Mouse (Mus musculus): ENCODE data around the gene Ccdc34.

Ccdc34 gene

GRCm38 (mm10) chr2:109996411-109996810 is 21.2 kb upstream of the Ccdc34 start:
- DNase-seq (ENCODE audit: low spot score in 2 of 2) = no peak

- no peak for DNase-seq (ENCODE audit: low spot score in 2 of 2)
Observed at GRCm38 (mm10) chr2:110004668-110005067, 12.9 kb upstream of the Ccdc34 start.

DNA sequence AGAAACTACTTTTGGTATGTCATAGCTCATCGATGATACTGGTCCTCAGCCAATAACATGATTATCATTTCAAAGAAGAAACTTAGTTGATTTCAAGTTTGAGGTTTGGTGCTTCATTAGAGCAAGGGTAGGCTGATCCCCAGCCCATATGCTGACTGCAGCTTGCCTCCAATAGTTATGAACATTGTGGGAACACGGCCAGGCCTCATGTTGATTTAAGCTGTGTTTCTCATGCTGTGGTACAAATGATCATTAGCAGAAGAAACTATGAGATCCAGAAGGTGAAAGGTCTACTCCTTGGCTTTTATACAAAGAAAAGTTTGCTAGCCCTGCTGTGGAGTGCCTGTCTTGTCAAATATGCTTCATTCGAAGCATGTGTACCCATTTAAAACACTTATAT is 12.5 kb upstream of the Ccdc34 start:
- DNase-seq (ENCODE audit: low spot score in 2 of 2) = no peak

GRCm38 (mm10) chr2:110005596-110006239 is 11.9 kb upstream of the Ccdc34 start:
- DNase-seq (ENCODE audit: low spot score in 2 of 2) = no peak

DNA sequence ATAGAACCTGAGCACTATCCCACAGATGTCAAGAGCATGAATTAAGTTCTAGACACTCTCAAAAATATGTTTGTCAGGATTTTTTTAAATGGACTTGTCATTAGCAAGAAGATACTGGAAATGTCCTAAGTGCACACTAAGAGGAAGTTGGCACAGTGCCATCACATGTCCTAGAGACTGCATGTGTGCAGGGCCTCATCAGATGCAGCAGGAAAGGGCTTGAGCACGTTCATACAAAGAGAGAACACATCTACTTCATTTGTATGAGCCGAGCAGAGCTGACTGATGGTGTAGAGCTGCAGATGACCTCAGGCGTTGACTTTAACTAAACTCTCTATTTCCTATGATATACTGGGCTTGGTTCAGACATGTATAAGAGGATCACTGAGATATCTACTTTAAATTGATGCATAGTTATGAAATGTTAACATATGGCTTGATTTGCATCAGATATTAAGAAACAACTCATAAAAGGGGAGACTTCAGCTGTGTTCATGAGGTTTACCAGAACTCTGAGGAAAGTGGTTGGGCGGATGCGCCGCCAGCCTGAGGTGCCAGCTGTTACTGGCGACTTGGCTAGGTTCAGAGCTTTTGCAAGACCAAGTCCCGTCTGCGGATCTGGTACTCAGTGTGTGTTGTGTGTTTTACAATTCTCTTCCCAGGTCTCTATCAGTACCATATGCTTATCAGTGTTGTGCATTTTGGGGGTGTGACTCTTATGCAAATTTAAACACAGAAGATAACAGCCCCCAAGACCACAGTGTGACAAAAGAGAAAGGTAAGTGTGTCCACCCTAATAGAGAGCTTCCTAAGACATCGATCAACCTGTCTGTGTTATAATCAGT is 10.0 kb upstream of the Ccdc34 start:
- no peak for DNase-seq (ENCODE audit: low spot score in 2 of 2)

DNA sequence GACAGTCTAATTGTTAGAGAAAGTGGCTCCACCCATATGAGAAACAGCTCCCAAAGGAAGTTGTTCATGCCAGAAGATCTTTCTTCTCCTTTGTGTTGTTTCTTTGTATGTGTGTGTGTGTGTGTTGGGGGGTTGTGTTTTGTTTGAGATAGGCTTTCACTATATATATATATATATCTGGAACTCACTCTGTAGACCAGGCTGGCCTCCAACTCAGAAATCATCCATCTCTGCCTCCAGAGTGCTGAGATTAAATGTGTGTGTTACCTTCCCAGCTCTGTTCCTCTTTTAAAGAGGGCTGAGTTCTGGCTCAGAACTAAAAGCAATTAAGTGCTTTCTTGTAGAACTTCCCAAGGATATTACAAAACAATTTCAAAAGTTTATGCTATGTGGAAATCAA is 8.2 kb upstream of the Ccdc34 start:
- DNase-seq (ENCODE audit: low spot score in 2 of 2) = no peak

DNA sequence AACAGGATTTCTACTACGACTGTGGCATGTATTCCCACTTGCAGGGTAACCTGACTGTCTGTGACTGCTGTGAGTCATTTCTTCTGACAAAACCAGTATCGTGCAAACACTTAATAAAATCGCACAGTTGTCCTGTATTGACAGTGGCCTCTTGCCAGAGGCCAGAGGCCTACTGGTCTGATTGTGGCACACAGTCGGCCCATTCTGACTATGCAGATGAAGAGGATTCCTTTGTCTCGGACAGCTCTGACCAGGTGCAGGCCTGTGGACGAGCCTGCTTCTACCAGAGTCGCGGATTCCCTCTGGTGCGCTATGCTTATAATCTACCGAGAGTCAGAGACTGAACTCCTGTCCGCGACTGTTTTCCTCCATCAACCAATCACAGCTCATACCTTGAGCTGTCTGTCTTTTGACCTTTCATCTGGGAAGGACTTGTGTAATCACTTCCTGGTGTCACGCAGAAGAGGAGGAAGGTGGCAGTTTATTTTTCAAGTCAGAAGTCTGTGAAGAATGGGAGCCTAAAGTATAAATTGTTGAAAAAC is 5.4 kb upstream of the Ccdc34 start:
- no peak for DNase-seq (ENCODE audit: low spot score in 2 of 2)

DNA sequence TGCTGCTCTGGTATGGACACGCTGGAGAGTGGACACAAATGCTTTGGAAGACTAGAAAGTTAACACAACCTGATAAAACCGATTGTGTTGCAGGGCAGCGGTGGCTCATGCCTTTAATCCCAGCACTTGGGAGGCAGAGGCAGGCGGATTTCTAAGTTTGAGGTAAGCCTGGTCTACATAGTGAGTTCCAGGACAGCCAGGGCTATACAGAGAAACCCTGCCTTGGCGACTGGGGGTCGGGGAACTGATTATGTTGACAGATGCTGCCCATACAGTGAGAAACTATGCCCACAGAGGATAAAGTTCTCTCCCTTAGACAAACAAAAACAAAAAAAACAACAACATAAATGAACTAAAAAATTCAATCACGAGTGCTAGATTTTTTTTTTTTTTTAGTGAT is 530 bp upstream of the Ccdc34 start:
- no peak for DNase-seq (ENCODE audit: low spot score in 2 of 2)

DNA sequence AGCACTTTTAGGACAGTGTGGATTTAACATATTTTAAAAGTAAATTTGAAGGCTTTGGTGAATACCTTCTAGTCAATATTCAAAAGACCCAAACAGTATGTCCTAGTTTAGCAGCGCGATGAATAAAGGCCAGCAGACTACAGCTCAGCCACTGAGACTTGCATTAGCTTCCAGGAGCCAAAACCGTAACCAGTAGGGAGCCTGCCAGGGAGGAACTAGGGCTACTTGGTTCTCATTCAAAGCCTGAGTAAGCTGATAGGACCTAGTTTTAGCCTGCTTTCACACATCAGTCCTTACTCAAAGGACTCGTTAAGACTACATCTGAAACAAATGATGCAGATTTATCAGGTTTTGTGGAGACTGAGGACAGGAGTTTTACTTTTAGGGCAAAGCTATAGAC is 2.0 kb downstream of the Ccdc34 start:
- no peak for DNase-seq (ENCODE audit: low spot score in 2 of 2)

GRCm38 (mm10) chr2:110020430-110020829 is 2.8 kb downstream of the Ccdc34 start:
- DNase-seq (ENCODE audit: low spot score in 2 of 2) = no peak

- no peak for DNase-seq (ENCODE audit: low spot score in 2 of 2)
Observed at GRCm38 (mm10) chr2:110036265-110036664, 18.6 kb downstream of the Ccdc34 start.

- DNase-seq (ENCODE audit: low spot score in 2 of 2) = no peak
Observed at GRCm38 (mm10) chr2:110036665-110037064, 19.0 kb downstream of the Ccdc34 start.

- DNase-seq (ENCODE audit: low spot score in 2 of 2) = no peak
Observed at GRCm38 (mm10) chr2:110037221-110037620, 19.6 kb downstream of the Ccdc34 start.

DNA sequence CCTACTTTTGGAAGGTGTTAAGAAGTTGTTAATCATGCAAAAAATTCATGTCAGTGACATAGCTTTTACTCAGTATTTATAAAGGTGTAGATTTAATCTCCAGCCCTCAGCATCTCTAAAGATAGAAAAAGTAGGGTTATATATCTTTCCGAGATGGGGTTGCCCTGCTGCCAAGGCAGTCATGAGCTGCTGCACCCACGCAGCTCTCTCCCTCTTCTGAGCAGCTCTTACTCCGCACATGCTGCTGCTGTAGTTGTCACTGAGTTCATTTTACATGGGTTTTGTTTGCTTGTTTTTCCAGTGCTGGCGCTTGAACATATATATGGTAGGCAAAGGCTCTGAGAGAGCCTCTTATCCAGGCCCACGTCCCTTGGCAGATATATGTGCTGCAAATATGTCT is 20.7 kb downstream of the Ccdc34 start:
- peak in 1 of 2 experiments; percentile 36 for DNase-seq (ENCODE audit: low spot score in 2 of 2)

DNA sequence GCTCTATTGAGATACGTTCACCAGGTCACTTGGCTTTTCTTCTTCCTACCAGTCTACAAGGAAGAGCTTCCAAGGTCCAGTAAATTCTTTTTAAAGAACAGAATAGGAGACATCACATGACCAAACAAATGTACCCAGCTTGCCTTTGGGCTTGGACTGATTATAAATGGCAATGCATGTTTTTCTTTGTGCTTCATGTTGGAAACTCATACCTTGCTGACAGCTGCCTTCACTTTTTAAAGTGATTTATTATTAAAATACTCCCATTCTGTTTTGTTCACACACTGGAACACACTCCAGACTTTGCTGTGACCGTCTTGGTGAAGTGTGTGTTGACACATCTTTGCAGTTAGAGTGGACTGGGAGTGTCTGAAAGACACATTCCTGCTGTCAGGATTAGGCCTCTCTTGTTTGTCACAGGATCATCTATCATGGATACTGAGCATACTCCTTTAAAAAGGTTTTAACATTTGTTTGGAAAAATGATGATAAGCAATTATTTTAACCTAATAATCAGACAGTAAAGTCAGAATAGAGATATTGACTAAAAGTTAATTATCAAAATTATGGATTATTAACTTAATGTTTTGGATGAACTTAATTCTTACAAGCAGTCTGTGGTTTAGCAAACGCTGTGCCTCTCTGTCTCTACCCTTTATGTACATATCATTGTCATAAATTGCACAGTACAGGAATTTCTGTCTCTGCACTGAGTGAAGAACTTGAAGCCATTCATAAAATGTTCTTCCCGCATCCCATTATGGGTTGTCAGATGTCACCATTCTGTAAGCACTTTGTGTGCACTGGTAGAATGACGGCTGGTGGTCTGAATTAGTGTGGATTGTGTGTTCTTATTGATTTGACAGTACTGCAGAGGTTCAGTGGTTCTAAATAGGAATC is 25.5 kb downstream of the Ccdc34 start:
- no peak for DNase-seq (ENCODE audit: low spot score in 2 of 2)

- DNase-seq (ENCODE audit: low spot score in 2 of 2) = no peak
Observed at GRCm38 (mm10) chr2:110058424-110058823, 40.8 kb downstream of the Ccdc34 start.

DNA sequence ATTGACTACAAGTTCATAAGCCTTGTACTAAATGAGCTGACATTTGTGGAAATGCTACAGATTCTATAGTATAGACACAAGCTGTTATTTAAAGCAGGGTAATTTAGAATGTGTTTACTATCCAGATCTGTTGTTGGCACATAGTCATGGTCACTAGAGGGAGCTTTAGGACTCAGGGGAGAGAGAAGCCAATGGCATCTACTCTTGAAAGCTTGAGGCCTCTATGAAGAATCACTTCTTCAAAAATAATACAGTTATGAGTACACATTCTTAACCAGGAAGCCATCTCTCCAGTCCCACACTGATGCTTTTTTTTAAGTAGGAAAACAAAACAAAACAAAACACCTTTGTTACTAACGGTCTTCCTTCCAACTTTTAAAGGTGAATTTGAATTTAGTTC is 45.5 kb downstream of the Ccdc34 start:
- DNase-seq (ENCODE audit: low spot score in 2 of 2) = no peak

- DNase-seq (ENCODE audit: low spot score in 2 of 2) = no peak
Observed at GRCm38 (mm10) chr2:110068916-110069315, 51.3 kb downstream of the Ccdc34 start.

DNA sequence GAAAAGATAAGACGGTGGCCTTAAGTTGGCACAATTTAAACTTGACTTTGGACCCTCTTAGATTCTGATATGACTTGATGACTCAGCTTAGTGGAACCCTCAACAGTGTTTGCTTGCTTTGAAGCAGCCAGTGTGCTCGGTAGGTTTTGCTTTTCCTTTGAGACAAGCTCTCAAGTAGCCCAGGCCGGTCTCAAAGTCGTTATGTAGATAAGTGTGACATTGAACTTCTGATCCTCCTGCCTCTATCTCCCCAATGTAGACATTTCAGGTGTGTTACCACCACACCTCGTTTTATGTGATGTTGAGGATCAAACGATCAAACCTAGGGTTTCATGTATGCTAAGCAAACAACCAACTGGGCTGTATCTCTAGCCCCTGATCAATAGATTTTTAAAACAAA is 55.4 kb downstream of the Ccdc34 start:
- DNase-seq (ENCODE audit: low spot score in 2 of 2) = no peak

DNA sequence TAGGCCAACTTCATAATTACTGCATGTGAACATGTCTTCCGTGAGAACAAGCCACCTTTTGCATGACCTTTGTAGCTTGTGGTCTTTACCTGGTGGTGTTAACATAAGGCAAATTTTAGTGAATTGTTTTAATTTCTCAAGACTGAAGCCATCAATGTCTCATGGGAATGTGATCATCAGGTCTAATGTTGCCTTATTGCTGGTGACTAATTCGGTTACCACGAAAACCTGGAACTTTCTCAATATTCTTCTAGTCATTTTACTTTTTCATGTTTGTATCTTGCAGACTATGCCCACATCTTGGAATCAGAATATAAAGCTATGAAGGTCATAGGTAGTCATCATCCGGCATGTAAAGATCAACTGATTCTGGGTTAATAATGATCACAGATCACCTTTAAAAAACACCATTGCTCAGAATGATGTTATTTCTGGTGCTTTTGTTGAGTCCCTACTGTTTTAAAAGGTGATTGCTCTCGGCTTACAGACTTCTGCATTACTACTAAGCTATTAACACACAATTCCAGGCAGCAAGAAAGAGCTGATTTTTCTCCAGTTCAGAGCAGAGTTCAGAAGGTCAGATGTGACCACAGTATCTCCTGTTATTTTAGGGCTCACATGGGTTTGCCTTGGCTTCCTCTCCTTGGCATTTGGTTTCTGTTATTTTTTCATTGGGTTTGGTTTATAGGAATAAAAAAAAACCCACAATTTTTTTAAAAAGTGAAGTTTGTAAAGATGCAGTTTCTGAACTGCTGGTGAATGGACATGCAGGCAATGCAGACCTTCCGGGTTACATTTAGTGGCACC is 57.2 kb downstream of the Ccdc34 start:
- DNase-seq (ENCODE audit: low spot score in 2 of 2) = no peak

DNA sequence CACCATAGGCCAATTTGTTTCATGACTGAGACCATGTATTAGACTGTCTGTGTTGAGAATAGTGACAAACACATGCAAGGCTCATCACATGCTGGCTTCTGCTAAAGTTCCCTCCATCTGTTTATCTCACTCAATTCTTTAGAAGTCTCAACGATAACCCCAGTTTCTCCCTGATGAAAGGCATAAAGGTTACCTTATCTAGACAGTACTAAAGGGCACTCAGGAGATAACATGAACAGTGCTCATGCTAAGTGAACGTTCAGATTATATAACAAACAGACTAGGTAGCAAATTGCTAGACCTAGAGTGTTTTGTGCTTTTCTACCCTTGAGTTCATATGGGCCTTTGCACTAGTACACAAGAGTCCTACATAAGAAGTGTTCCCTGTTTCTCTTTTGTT is 59.6 kb downstream of the Ccdc34 start:
- no peak for DNase-seq (ENCODE audit: low spot score in 2 of 2)

Data from right cerebral cortex, postnatal 10 days (tissue).